ENCODE assay signal across 23 mouse cellular contexts in the genomic region with DNA sequence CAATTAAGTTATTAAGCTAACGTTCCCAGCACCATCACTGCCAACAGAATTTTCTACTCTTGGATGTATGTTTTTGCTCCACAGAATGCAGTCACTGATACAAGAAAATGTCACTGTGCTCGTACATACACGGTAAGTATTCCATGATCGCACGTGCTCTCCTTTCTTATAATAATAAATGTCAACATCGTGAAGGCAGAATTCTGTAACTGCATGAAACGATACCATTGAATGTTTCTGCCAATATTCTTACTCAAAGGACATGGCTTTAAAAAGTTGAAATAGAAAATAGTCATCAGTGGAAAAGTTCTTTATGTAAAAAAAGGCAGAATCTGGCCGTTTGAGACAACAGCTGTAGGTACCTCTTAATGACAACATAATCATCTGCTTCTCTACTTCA.
"Had no signal": no experiment of that assay in that cellular context is flagged by ENCODE, and none has a peak within 500 bp of the region (broad histone marks: within the 10 kb centered on the region; RNA-seq: fewer than 3 reads in every experiment).

No protein-coding gene starts in this region.

- H3K27ac ChIP-seq: heart, embryonic 10.5 days; hindbrain, embryonic 10.5 days; hindbrain, embryonic 12.5 days; hindbrain, embryonic 14.5 days; kidney, embryonic 15.5 days; kidney, postnatal 0 days; limb, embryonic 13.5 days had no signal

- H3K9ac ChIP-seq: heart, embryonic 12.5 days; hindbrain, embryonic 12.5 days; hindbrain, embryonic 14.5 days; kidney, embryonic 15.5 days; limb, embryonic 13.5 days had no signal

- DNase-seq: gastrocnemius, postnatal 25 days; heart, adult 18-20 months; heart, postnatal 10 days; heart, postnatal 4 days; kidney, adult 11 months; kidney, adult 2 months; kidney, adult 9 months; kidney, postnatal 14 days; kidney, postnatal 36 days; layer of hippocampus, adult 9-11 months; layer of hippocampus, postnatal 36 days; left cerebral cortex, postnatal 4 days had no signal

- H3K9me3 ChIP-seq: heart, embryonic 10.5 days; heart, embryonic 12.5 days; hindbrain, embryonic 10.5 days; hindbrain, embryonic 12.5 days; kidney, embryonic 15.5 days; limb, embryonic 13.5 days had no signal

- ATAC-seq: forebrain, embryonic 16.5 days; hindbrain, embryonic 16.5 days; intestine, embryonic 16.5 days had no signal

- H3K27me3 ChIP-seq: heart, embryonic 12.5 days; hindbrain, embryonic 12.5 days; kidney, embryonic 15.5 days; limb, embryonic 13.5 days had no signal

- H3K4me3 ChIP-seq: heart, embryonic 10.5 days; heart, embryonic 12.5 days; hindbrain, embryonic 10.5 days; hindbrain, embryonic 12.5 days; kidney, embryonic 15.5 days; limb, embryonic 13.5 days had no signal

- H3K4me2 ChIP-seq: heart, embryonic 12.5 days; hindbrain, embryonic 12.5 days; hindbrain, embryonic 14.5 days; kidney, embryonic 15.5 days; limb, embryonic 13.5 days had no signal
